Mouse (Mus musculus) large intestine, adult 2 months (tissue): ENCODE results near the gene B230217C12Rik. TPM values are rescaled to one million over a fixed set of nuclear protein-coding genes. Genes with fewer than 3 reads are reported as not detected.

Experiments
- polyA plus RNA-seq: library from polyadenylated mRNA; depleted of rRNA; stranded (reverse); fragments of >200 nt; gene quantifications from 2 replicates; pipeline ENCODE4 v1.2.3, GENCODE M21; 2012; rRNA removed

B230217C12Rik gene
- polyA plus RNA-seq, 1 experiment, result 1.2 TPM

Other genes with a start within 250 kb of the B230217C12Rik start
- 1.2 and 1.5 TPM in 2 replicates for gene Epop, start 211.1 kb upstream of the B230217C12Rik start, polyA plus RNA-seq
- 15.8 and 23.9 TPM in 2 replicates for gene Mllt6, start 177.4 kb upstream of the B230217C12Rik start, polyA plus RNA-seq
- gene Cisd3, start 155.0 kb upstream of the B230217C12Rik start, polyA plus RNA-seq, result 318 and 359 TPM in 2 replicates
- 26.2 and 38.3 TPM in 2 replicates for gene Pcgf2, start 140.3 kb upstream of the B230217C12Rik start, polyA plus RNA-seq
- gene Psmb3, start 137.4 kb upstream of the B230217C12Rik start, polyA plus RNA-seq, result 509 and 538 TPM in 2 replicates
- gene Pip4k2b, start 96.1 kb upstream of the B230217C12Rik start, polyA plus RNA-seq, result 4.5 and 5.3 TPM in 2 replicates
- gene Cwc25, start 74.2 kb upstream of the B230217C12Rik start, polyA plus RNA-seq, result 5.1 and 7.0 TPM in 2 replicates
- 0.22 TPM in 1 of 2 replicates, not detected in the other for gene 1700001P01Rik, start 64.9 kb upstream of the B230217C12Rik start, polyA plus RNA-seq
- gene Rpl23, start 58.3 kb upstream of the B230217C12Rik start, polyA plus RNA-seq, result 115 and 147 TPM in 2 replicates
- 251 and 313 TPM in 2 replicates for gene Lasp1, start 41.8 kb upstream of the B230217C12Rik start, polyA plus RNA-seq
- gene Fbxo47, start 43.4 kb downstream of the B230217C12Rik start, polyA plus RNA-seq, result 0.27 and 0.33 TPM in 2 replicates
- gene Plxdc1, start 145.7 kb downstream of the B230217C12Rik start, polyA plus RNA-seq, result 1.3 and 1.6 TPM in 2 replicates
- gene Arl5c, start 155.4 kb downstream of the B230217C12Rik start, polyA plus RNA-seq, result 2.5 and 3.4 TPM in 2 replicates
- 3.9 and 4.1 TPM in 2 replicates for gene Cacnb1, start 182.3 kb downstream of the B230217C12Rik start, polyA plus RNA-seq
- 883 and 1,013 TPM in 2 replicates for gene Rpl19, start 185.9 kb downstream of the B230217C12Rik start, polyA plus RNA-seq
- gene Stac2, start 212.7 kb downstream of the B230217C12Rik start, polyA plus RNA-seq, result 1.0 and 1.2 TPM in 2 replicates